In genomic region chr4:44083945-44084344, GRCm38 (mm10) we compare ENCODE assay signal across 8 mouse cellular contexts. TPM values are rescaled to one million over a fixed set of nuclear protein-coding genes. Genes with fewer than 3 reads are reported as not detected.
DNase-seq lines count a peak whose midpoint lies in the region; ATAC-seq lines count a peak whose summit lies in the region.

Gene Gne, minus strand, starts transcription at chr4:44084177.

- no peak within 1 kb of the TSS for H3K9ac ChIP-seq in forebrain, embryonic 12.5 days
- H3K9ac ChIP-seq in hindbrain, embryonic 12.5 days: no peak within 1 kb of the TSS

- no peak within 1 kb of the TSS for H3K4me3 ChIP-seq in forebrain, embryonic 12.5 days (replicated peaks)
- no peak within 1 kb of the TSS for H3K4me3 ChIP-seq in hindbrain, embryonic 12.5 days

- H3K9me3 ChIP-seq in forebrain, embryonic 12.5 days: no peaks in the 10 kb centered on the region
- H3K9me3 ChIP-seq in hindbrain, embryonic 12.5 days (replicated peaks): no peaks in the 10 kb centered on the region

- no peaks in the 10 kb centered on the region for H3K4me1 ChIP-seq in forebrain, embryonic 12.5 days
- peaks cover 4% of the 10 kb centered on the region; the same call in 1 of the 2 replicates for H3K4me1 ChIP-seq in hindbrain, embryonic 12.5 days

- no peak for ATAC-seq in forebrain, embryonic 12.5 days (ENCODE audit: low FRiP score)
- no peak for ATAC-seq in hindbrain, embryonic 12.5 days (ENCODE audit: low FRiP score)
- ATAC-seq in megakaryocyte progenitor cell, adult 5-6 weeks (replicated peaks; ENCODE audit: poor library complexity): peak; percentile 81

- H3K36me3 ChIP-seq in forebrain, embryonic 12.5 days (replicated peaks): no peaks in the 10 kb centered on the region
- no peaks in the 10 kb centered on the region for H3K36me3 ChIP-seq in hindbrain, embryonic 12.5 days

- no peaks in the 10 kb centered on the region for H3K27me3 ChIP-seq in forebrain, embryonic 12.5 days
- H3K27me3 ChIP-seq in hindbrain, embryonic 12.5 days: no peaks in the 10 kb centered on the region

- no peak for DNase-seq in thymus, postnatal 0 days (ENCODE audit: low spot score)
- no peak for DNase-seq in thymus, postnatal 25 days
- DNase-seq in left cerebral cortex, postnatal 14 days (ENCODE audit: low spot score in 2 of 2): no peak
- no peak for DNase-seq in cerebellum, adult 18-20 months
- DNase-seq in right cerebral cortex, postnatal 4 days: no peak

- intact Hi-C loops in left cerebral cortex, postnatal 14 days (cut with DNase I): no loop called here

- H3K4me2 ChIP-seq in forebrain, embryonic 12.5 days: peak within 1 kb of the TSS; percentile 10
- peak within 1 kb of the TSS; percentile 11; the same call in 1 of the 2 replicates for H3K4me2 ChIP-seq in hindbrain, embryonic 12.5 days (replicated peaks)

- WGBS in forebrain, embryonic 12.5 days: 24% methylated on average over 11 of the region's 11 CpGs
- 22% methylated on average over 11 of the region's 11 CpGs for WGBS in hindbrain, embryonic 12.5 days

- H3K27ac ChIP-seq in forebrain, embryonic 12.5 days: no peak within 1 kb of the TSS
- no peak within 1 kb of the TSS for H3K27ac ChIP-seq in hindbrain, embryonic 12.5 days

RNA-seq across cellular contexts. Expression of gene Gne, which starts in this region (rescaled TPM):
- 33.8 and 39.2 TPM in 2 replicates for polyA plus RNA-seq in thymus, postnatal 0 days (2015; fragmentation: Nextera tagmentation; extraction: Ambion mirVana)
- 20.1 and 21.2 TPM in 2 replicates for polyA plus RNA-seq in forebrain, embryonic 12.5 days (2016; fragmentation: Nextera tagmentation; extraction: Ambion mirVana)
- 24.6 and 28.2 TPM in 2 replicates for polyA plus RNA-seq in hindbrain, embryonic 12.5 days (2016; fragmentation: Nextera tagmentation; extraction: Ambion mirVana)
- 10 to 100 TPM; 38.2 to 49.6 TPM for total RNA-seq in left cerebral cortex, postnatal 14 days (2021)
- 24.5 and 28.2 TPM in 2 replicates for total RNA-seq in megakaryocyte progenitor cell, adult 5-6 weeks (2015)
- total RNA-seq in megakaryocyte progenitor cell, adult 5-6 weeks (2017): 32.7 and 33.6 TPM in 2 replicates
